Mouse (Mus musculus) testis, postnatal 14 days (tissue): Measurements from ENCODE around the gene Odc1.
A peak's percentile ranks its signal among the peaks of the same experiment; 100 is the strongest.

ENCODE experiments used
- DNase-seq: peaks from one replicate; pipeline ENCODE4 v3.0.0; 2021; ENCODE audit warnings: low spot score

The Odc1 gene

DNA sequence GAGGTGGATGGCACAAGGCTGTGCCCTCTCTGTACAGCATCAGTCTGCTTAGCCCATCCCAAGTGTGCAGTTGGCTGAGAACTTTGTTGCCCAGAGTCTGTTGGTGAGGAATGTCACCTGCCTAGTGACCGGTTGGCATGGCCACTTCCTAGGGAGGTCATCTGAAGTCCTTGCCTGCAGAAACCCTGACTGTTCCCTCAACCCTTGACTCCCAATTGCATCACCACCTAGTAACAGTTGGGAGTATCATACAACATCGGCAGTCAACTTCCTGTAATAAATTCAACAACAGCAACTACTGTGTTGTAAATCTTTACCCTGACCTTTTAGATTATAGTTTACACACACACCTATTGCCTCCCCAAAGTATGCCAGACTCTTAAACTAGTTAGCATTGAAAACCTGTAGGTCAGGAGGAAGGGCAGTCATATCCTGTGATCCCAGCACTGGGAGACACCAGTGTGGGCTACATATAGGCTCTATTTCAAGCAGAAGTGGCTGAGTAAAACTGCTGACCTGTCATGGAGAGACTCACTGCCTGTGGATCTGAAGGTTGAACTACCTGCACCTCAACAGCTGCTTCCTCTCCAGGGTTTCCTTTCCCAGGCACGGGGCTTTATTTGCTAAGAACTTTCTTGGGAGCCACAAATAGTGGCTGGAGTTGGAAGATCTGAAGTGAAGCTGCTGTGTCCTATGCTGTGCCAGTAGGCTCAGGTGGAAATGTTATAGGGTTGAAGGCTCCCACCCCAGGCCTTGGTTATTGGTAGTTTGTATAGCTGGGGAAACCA lies 6.8 kb downstream of the Odc1 start:
- DNase-seq, result no peak

DNA sequence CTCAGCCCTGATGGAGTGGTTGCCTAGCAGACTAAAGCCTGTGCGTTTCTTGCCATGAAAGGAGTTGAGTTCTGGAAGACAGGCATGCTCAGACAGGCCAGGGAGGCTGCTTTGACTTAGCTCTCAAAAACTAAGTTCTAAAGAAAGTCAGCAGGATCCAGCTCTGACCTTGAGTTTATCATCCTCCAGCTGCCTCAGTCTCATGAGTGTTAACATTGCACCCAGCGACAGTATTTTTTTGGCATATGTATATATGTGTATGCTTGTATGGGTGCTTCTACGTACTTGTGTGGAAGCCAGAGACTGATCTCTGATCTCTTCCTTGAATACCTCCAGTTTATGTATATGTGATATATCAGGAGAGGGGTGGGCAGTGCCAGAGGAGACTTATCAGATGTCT lies 7.8 kb downstream of the Odc1 start:
- DNase-seq, result no peak

DNA sequence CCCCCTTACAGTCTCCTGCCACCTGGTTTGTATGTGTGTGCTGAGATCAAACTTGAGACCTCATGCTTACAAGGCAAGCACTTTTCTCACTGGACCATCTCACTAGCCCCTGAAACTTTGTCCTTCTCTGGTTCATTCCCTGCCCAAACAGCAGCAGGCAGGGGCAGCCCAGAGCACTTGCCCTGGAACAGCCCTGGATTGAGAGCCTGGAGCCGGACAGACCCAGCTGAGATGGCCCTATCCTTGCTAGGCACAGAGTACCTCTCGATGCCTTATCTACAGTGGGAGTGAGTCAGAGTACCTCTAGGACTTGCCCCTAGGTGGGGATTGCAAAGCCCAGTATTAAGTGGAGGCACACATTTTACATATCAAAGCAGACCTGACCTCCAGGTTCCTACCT lies 8.4 kb downstream of the Odc1 start:
- no peak for DNase-seq

DNA sequence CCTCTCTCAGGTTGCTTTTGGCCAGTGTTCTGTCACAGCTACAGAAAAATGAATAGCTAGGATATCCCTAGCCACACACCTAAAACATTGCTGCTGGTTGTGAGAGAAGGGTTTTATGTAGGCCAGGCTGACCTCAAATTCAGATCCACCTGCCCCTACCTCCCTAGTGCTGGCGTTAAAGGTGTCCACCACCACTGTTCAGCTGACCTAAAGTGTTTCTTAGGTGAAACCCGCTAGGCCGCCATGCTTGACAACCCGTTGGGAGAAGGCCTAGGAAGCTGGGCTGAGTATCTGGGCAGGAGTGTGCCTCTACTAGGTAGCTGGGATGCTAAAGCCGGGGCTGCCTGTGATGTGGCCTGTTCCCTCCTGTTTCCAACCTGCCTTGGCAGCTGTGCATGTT lies 9.0 kb downstream of the Odc1 start:
- no peak for DNase-seq

DNA sequence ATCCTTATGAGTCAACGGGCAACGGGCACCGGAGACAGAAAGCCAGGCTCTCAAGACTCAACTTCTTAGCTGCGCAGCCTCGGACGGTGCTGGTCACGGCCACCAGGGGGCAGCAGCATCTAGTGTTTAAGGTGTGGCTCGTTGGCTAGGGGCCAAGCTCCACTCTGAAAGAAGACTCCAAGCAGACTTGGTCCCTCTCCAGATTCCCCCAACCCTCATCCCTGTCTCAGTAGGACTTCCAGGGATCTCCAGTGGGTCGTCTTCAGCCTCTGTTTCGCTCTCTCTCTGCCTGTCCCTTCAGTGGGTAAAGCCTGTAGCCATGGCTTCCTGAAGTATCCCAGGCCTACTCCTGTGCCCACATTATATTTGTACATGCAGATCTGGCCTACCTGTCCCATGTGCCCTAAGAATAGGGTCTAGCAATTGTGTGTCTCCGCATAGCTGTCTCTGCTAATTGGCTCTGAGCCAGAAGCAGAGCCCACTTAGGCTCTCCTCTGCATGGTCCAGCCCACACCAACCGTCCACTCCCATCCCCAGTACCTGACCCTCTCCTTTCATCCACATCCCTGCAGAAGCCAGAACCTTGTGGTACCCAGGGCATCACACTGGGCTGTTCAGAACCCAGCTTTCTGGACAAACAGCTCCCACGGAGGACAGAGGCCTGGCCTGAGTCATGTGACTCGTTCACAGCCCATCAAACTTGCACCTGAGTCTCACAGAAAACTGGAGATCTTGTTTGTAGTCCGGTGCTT lies 9.8 kb downstream of the Odc1 start:
- peak; percentile 82 for DNase-seq

DNA sequence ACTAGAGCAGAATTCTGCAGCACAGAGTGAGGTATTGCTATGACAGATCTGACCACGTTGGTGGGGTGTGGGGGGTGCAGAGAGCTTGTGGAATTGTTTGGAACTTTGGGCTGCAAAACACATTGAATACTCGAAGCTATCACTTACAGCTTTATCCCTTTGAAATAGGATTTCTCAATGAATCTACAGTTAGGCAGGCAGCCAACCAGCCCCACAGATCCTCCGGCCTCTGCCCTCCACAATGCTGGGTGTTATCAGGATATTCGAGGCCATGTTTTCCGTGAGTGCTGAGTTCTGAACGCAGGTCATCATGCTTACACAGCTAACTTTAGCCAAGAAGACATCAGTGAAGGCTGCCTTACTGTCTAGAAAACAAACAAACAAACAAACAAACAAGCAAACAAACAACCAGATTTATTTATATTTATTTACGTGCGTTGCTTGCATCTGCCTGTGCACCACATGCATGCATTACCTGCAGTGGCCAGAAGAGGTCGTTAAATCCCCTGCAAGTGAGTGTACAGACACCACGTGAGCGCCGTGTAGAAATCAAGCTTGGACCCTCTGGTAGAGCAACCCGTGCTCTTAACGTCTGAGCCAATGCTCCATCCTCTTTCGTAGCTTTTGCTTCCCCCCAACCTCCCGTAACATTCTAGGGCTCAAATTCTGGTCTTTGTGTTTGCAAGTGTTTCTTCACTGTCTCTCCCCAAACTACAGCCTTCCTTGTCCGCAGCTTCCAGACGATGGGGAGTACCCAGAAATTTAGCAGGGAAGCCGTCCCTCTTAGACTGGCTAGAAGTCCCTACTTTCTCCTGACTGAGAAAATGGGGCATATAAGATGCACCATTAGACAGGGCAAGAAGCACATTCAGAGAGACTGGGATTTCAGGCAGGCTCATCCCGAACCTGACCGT lies 12.1 kb downstream of the Odc1 start:
- DNase-seq, result peak; percentile 65

DNA sequence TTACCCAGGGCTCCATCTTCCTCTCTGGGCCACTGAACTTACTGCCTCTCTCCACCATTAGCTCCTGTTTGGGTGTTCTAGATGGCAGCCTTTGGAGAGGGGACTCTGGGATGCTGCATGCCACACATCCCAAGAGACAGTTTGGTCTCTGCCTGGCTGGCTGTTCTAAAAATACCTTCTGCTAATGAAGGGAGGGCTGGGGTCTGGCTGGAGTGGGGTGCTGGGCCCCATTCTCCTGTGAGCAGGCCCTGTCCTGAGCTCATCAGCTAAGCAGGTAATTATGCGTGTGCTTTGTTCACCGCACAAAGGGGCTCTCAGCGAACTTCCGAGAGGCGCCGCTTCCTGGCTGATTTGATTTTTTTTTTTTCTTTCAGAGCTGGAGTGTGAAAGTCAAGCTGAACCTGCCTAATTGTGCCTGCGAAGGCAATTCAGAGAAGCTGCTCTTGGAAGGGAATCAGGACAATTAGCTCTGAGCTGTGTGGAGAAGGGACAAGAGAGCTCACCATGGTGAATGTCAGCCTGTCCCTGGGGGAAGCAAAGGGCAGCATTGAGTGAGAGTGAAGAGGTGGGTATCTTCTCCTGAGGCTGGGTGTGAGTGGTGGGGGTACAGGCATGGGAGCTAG lies 12.9 kb downstream of the Odc1 start:
- no peak for DNase-seq

DNA sequence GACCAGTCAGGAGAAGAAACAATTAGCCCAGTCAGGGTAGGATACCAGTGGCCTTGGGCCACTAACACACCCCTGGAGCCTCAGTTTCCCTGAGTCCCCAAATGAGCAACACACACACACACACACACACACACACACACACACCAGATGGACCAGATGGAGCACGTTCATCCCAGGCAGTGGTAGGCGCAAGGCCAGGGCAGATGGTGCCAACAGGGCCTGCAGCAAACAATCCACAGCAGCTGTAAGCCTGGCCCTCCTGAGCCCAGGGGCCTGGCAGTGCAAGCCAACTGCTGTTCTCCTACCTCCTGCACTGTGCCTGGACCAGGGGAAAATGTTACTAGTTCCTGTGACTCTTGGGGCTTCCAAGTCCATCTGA lies 13.4 kb downstream of the Odc1 start:
- no peak for DNase-seq

DNA sequence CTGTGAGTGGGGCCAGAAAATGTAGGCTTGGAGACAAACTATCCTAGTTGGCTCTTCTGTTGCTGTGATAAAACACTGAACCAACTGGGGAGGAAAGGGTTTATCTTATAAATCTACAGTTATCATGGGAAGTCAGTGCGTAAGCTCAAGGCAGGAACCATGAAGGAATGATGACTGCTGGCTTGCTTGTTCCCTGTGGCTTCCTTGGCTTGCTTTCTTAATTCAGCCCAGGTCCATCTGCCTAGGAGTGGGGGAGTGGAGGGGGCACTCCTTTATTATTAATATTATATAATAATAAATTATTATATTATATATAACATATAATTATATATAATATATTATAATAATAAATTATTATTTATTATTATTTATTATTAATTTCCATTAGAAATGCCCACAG lies 17.8 kb downstream of the Odc1 start:
- DNase-seq, result no peak

DNA sequence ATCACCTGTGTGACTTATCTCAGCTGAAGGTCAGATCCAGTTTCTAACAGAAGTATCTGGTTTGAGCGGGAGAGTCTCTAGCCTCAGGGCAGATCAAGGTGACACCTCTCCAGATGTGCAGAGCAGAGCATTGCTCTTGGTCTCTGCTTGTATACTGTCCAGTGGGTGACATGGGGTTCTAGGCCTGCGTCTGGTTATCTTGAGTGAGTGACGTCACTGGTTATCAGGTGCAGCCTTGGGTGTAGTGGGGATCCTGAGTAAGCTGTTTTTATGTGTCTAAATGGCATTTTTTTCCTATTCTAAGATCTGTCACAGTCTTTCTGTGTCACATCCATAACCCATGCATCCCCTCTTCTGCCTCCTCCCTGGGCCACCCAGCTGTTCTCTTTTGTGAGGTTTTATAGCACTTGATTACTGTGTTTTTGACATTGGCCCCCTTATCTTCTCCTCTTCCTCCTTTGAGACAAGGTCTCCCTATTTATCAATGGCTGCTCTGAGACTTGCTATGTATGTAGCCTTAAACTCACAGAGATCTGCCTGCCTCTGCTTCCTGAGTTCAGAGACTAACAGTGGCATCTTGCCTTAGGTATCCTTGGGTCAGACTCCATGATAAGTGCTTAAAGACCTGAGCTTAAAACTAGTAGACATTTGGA lies 20.9 kb downstream of the Odc1 start:
- no peak for DNase-seq

DNA sequence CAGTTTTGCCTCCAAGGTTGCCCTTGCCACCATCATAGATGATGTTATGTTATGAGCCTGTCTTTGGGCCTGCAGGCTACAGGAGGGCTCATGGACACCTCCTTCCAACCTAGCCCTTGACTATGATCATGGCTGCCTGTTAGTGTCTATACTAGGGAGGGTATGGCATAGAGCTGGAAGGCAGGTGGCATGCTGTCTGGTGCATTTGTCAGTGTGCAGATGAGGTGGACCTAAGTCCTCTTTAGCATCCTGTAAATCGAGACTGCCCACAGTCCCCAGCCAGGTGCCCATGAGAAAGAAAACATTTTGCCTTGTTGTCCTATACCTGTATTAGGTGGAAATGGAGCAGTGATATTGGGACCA lies 21.4 kb downstream of the Odc1 start:
- no peak for DNase-seq

DNA sequence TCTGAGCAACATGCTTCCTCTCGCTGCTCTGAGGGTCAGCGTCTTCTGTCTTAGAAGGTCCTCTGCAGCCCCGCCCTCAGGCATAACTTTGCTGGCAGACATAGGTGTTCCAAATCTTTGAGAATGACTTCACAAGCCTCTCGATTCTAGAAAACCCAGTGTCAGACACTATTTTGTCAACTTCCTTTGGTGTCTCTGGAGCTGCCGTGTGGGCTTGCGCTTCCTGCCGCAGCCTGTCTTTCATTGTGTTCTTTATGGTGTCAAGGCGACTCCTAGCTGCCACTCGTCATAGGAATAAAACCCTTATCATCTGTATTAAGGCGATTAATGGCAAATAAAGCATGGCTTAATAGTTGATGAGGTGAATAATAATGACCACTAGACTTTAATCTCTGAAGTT lies 24.0 kb downstream of the Odc1 start:
- no peak for DNase-seq

DNA sequence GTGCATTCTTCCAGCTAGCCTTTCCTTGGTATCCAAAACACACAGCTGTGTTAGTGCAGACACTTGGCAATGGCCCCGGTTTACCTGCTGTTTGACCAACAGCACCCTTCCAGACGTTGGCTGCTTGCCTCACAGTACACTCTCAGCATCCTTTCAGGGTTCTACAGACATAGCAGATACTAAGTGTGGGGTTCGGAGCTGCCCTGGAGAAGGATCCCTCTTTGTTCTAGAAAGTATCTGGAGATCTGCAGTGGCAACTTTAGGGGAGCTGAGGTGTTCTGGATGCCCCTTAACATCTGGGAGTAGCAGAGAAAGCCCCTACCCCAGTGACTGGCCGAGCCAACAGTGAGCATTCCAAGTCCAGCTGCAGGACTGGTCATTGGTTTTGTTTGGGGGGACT lies 30.0 kb downstream of the Odc1 start:
- DNase-seq, result no peak

DNA sequence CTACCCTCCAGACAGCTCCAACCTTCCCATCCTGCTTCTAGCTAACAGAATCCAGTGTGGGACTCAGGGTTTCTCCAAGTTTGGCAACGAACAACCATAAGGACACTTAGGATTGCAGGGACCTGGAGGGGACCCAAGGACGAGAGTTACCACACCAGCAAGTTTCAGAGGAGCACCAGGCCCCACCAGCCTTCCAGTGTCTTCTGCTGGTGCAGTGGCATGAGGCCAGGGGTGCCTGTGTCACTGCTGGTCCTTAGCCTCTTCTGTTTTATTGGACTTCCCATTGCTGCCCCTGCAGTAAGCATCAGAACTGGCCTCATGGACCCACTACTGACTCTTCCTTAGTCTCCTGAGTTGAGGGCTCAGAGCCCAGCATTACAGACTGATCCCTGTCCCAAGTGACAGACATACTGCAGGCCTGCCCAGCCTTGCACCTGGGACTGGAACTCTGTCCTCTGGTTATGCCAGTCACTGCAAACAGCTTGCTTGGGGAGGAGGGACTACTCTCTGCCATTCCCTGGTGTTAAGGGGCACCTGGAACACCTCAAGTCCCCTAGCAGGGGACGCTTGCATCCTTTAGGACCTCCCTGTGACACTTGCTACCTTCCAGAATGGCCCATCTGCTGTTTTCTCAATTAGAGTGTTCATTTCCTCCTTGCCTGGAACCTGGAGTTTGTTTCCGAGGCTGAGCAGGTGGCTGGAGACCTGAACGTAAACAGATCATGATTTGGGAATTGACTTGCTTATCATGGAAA lies 30.7 kb downstream of the Odc1 start:
- no peak for DNase-seq

DNA sequence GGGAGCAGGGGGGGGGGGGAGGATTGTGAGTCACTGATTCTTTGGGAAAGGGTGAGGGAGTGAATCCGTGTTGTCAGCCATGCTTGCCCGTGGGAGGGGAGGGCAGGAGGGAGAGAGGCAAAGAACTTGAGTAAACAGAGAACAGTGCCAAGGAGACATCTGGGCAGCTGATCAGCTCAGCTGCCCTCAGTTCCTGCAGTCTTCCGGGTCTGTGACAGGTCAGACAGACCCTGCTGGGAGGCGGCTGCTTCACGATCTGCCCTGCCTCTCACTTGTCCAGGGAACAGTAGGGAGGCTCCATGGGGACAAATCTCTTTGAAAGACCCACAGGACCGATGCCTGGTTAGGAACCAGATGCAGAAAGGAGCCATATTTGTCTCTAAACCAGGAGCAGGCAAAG lies 31.4 kb downstream of the Odc1 start:
- DNase-seq, result no peak

DNA sequence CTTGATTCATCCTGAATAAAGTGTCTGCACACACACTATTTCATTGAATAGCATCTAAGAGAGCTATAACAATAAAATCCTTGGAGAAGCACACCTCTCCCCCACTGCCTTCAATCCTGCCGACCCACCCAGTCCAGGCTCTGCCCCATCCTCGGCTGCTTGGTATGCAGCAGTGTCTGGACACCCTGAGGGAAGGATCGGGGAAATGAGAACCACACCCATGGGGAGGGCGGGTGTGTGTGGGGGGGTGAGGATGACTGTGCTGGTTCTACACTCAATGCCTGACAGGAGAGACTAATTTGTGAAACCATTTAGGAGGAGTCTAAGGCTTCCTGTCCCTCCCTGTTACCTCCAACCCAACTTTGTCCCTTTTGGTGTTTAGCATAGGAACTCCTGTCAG lies 34.0 kb downstream of the Odc1 start:
- no peak for DNase-seq

DNA sequence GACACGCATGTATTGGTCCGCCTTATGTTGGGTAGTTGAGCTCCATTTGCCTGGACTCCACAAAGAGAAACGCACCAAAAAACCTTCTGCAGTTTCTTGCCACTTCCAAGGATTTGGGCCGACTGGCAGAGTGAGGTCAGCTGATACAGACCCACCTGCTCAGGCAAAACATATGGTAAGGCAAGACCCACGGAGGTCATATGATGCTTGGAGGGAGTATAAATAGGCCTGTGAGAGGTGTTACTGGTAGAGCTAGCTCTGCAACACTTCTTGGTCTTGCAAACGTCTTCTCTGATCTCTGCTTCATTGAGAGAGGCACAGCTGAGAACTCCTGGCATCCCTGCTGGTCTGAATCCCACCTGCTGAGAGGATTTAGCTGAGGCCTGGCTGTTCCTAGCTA lies 36.4 kb downstream of the Odc1 start:
- no peak for DNase-seq

DNA sequence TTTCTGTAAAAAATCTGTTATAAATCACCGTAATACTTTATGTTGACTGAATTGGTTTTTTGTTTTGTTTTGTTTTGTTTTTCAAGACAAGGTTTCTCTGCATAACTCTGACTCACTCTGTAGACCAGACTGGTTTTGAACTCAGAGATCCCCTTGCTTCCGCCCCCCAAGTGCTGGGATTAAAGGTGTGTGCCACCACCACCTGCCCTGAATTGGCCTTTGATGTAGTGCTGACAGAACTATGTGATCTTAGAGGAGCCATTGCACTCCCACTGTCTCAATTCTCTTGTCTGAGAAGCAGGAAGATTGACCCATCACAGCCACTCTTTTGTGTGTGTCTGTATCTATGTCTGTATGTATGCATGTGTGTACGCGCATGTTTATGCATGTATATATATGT lies 37.8 kb downstream of the Odc1 start:
- DNase-seq, result no peak

DNA sequence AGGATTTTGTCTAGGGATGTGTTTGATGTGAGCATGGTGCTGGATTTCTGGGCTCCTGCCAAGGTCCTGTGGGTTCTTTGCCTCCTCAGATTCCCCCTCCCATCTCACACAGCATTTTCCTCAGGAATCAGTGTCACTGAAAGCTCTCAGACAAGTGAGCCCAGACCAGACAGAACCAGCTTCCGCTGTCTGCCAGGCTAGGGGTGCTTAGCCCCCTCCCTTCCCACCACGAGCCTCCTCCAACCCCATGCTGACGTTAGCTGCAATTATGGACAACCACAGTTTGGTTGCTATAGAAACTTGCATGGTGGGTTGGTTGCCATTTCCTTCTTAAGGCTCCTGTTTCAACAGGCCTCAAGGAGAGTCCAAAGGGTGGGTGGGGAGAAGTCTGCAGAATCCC lies 39.3 kb downstream of the Odc1 start:
- no peak for DNase-seq

DNA sequence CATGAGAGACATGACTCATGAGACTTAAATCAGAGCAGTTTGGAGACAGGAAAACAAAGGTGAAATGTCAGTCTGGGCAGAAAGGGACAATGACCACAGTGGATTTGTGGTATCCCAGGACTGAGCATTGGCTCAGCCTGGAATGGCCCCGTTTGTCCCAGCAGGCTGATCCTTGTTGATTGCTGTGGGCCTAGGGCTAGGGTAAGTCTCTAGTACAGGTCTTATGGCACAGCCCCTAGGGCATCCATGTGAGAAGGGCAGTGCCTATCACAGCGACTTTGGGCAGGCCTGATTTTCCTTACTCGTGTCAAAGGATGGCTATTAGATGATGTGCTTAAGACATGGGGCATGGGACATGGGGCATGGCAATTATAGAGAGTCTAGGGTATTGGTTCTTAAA lies 41.4 kb downstream of the Odc1 start:
- no peak for DNase-seq

DNA sequence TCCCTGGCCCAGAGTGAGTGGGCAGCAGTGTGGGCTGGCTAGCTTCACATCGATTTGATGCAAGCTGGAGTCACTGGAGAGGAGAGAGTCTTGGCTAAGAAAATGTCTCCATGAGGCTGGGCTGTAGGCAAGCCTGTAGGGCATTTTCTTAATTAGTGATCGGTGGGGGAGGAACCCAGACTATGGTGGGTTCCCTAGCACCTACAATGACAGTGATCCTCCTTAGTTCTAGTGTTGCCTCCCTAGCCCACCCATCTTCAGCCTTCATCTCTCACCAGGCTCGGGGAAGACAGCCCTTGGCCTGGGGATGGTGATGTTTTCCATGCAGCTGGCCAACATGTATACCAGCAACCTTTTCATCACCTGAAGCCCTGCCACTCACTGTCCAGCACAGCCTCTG lies 43.8 kb downstream of the Odc1 start:
- DNase-seq, result no peak
